Mouse (Mus musculus): ENCODE measurements at regions not wholly inside any gene's neighbourhood (a gene's known extent, or its start where the extent isn't known, plus 50 kb on each side); places are given as distances from the start of the nearest gene placed in this dataset.

- H3K27me3 ChIP-seq (ENCODE audit: control insufficient read depth, insufficient read depth, low read length): no peaks in the 10 kb centered on the region
- no peak overlapping the region for H3K9ac ChIP-seq (ENCODE audit: low read depth, low read length, severe bottlenecking)
- no peak for DNase-seq (ENCODE audit: low spot score)
- ATAC-seq (ENCODE audit: low FRiP score, low read depth): no peak
- H3K4me2 ChIP-seq (replicated peaks; ENCODE audit: low read depth, low read length, severe bottlenecking): no peak overlapping the region
- no peaks in the 10 kb centered on the region for H3K36me3 ChIP-seq (ENCODE audit: control insufficient read depth, insufficient read depth, low read length)
- no peak overlapping the region for H3K27ac ChIP-seq (replicated peaks; ENCODE audit: low read depth, low read length)
- 71% methylated on average over 5 of the region's 5 CpGs for WGBS
- H3K4me3 ChIP-seq (replicated peaks; ENCODE audit: low read length): no peak overlapping the region
- no peaks in the 10 kb centered on the region for H3K4me1 ChIP-seq (ENCODE audit: control insufficient read depth, insufficient read depth, low read length)
- no peak for TF ChIP-seq POLR2A (IDR thresholded peaks at IDR 0.05; ENCODE audit: borderline replicate concordance, extremely low read depth, insufficient read depth, insufficient read length)
- no peaks in the 10 kb centered on the region for H3K9me3 ChIP-seq (ENCODE audit: control insufficient read depth, low read length)
Measured at GRCm38 (mm10) chr15:60333573-60334306, 317.3 kb upstream of the 4933412E24Rik start.

GRCm38 (mm10) chr15:60317577-60317976 lies 301.2 kb upstream of the 4933412E24Rik start:
- 86% methylated on average over 2 of the region's 2 CpGs for WGBS
- H3K27me3 ChIP-seq (ENCODE audit: control insufficient read depth, insufficient read depth, low read length): no peaks in the 10 kb centered on the region
- H3K4me1 ChIP-seq (ENCODE audit: control insufficient read depth, insufficient read depth, low read length): no peaks in the 10 kb centered on the region
- H3K27ac ChIP-seq (replicated peaks; ENCODE audit: low read depth, low read length): no peak overlapping the region
- no peak for ATAC-seq (ENCODE audit: low FRiP score, low read depth)
- no peaks in the 10 kb centered on the region for H3K9me3 ChIP-seq (ENCODE audit: control insufficient read depth, low read length)
- TF ChIP-seq POLR2A (IDR thresholded peaks at IDR 0.05; ENCODE audit: borderline replicate concordance, extremely low read depth, insufficient read depth, insufficient read length): no peak
- H3K4me3 ChIP-seq (replicated peaks; ENCODE audit: low read length): no peak overlapping the region
- no peak for DNase-seq (ENCODE audit: low spot score)
- H3K4me2 ChIP-seq (replicated peaks; ENCODE audit: low read depth, low read length, severe bottlenecking): no peak overlapping the region
- no peak overlapping the region for H3K9ac ChIP-seq (ENCODE audit: low read depth, low read length, severe bottlenecking)
- H3K36me3 ChIP-seq (ENCODE audit: control insufficient read depth, insufficient read depth, low read length): no peaks in the 10 kb centered on the region

GRCm38 (mm10) chr15:60315210-60315609 lies 298.8 kb upstream of the 4933412E24Rik start:
- no peak for DNase-seq (ENCODE audit: low spot score)
- no peak overlapping the region for H3K4me2 ChIP-seq (replicated peaks; ENCODE audit: low read depth, low read length, severe bottlenecking)
- H3K4me1 ChIP-seq (ENCODE audit: control insufficient read depth, insufficient read depth, low read length): no peaks in the 10 kb centered on the region
- no peaks in the 10 kb centered on the region for H3K9me3 ChIP-seq (ENCODE audit: control insufficient read depth, low read length)
- H3K4me3 ChIP-seq (replicated peaks; ENCODE audit: low read length): no peak overlapping the region
- WGBS: 60% methylated on average over 5 of the region's 5 CpGs
- H3K9ac ChIP-seq (ENCODE audit: low read depth, low read length, severe bottlenecking): no peak overlapping the region
- no peak for ATAC-seq (ENCODE audit: low FRiP score, low read depth)
- no peaks in the 10 kb centered on the region for H3K27me3 ChIP-seq (ENCODE audit: control insufficient read depth, insufficient read depth, low read length)
- TF ChIP-seq POLR2A (IDR thresholded peaks at IDR 0.05; ENCODE audit: borderline replicate concordance, extremely low read depth, insufficient read depth, insufficient read length): no peak
- no peaks in the 10 kb centered on the region for H3K36me3 ChIP-seq (ENCODE audit: control insufficient read depth, insufficient read depth, low read length)
- no peak overlapping the region for H3K27ac ChIP-seq (replicated peaks; ENCODE audit: low read depth, low read length)

- no peak for TF ChIP-seq POLR2A (IDR thresholded peaks at IDR 0.05; ENCODE audit: borderline replicate concordance, extremely low read depth, insufficient read depth, insufficient read length)
- no peak for ATAC-seq (ENCODE audit: low FRiP score, low read depth)
Measured at GRCm38 (mm10) chr15:60309909-60310308, 293.5 kb upstream of the 4933412E24Rik start.

GRCm38 (mm10) chr15:60308968-60309367 lies 292.6 kb upstream of the 4933412E24Rik start:
- Histone ChIP-seq H3K9me3 (ENCODE audit: control insufficient read depth, low read length) (no peaks in the 10 kb centered on the region), H3K4me1 (ENCODE audit: control insufficient read depth, insufficient read depth, low read length) (0 out of 2 replicates have a peak, but pooled peaks cover 3% of the 10 kb centered on the region), H3K4me2 (replicated peaks; ENCODE audit: low read depth, low read length, severe bottlenecking) (no peak overlapping the region), H3K36me3 (ENCODE audit: control insufficient read depth, insufficient read depth, low read length) (no peaks in the 10 kb centered on the region), H3K27me3 (ENCODE audit: control insufficient read depth, insufficient read depth, low read length) (no peaks in the 10 kb centered on the region), H3K27ac (replicated peaks; ENCODE audit: low read depth, low read length) (no peak overlapping the region), H3K4me3 (replicated peaks; ENCODE audit: low read length) (no peak overlapping the region), H3K9ac (ENCODE audit: low read depth, low read length, severe bottlenecking) (no peak overlapping the region)
- no peak for ATAC-seq (ENCODE audit: low FRiP score, low read depth)
- WGBS: 68% methylated on average over 1 of the region's 1 CpGs
- no peak for TF ChIP-seq POLR2A (IDR thresholded peaks at IDR 0.05; ENCODE audit: borderline replicate concordance, extremely low read depth, insufficient read depth, insufficient read length)
- DNase-seq (ENCODE audit: low spot score): no peak

More at GRCm38 (mm10) chr15:60309909-60310308, 293.5 kb upstream of the 4933412E24Rik start:
- H3K9ac ChIP-seq (ENCODE audit: low read depth, low read length, severe bottlenecking): no peak overlapping the region
- H3K27me3 ChIP-seq (ENCODE audit: control insufficient read depth, insufficient read depth, low read length): no peaks in the 10 kb centered on the region
- H3K36me3 ChIP-seq (ENCODE audit: control insufficient read depth, insufficient read depth, low read length): no peaks in the 10 kb centered on the region
- H3K9me3 ChIP-seq (ENCODE audit: control insufficient read depth, low read length): no peaks in the 10 kb centered on the region
- no peak overlapping the region for H3K4me3 ChIP-seq (replicated peaks; ENCODE audit: low read length)
- no peak overlapping the region for H3K27ac ChIP-seq (replicated peaks; ENCODE audit: low read depth, low read length)
- peak; percentile 5 for DNase-seq (ENCODE audit: low spot score)
- H3K4me2 ChIP-seq (replicated peaks; ENCODE audit: low read depth, low read length, severe bottlenecking): no peak overlapping the region
- 0 out of 2 replicates have a peak, but pooled peaks cover 3% of the 10 kb centered on the region for H3K4me1 ChIP-seq (ENCODE audit: control insufficient read depth, insufficient read depth, low read length)
- WGBS: 53% methylated on average over 3 of the region's 3 CpGs
